Mouse (Mus musculus) macrophage (primary cell): ENCODE measurements around the gene Ak1. TPM values are rescaled to one million over a fixed set of nuclear protein-coding genes. Genes with fewer than 3 reads are reported as not detected.

Source experiments
- H3K27ac ChIP-seq: fragments of 350-480 bp; formaldehyde crosslinking; 2 replicates; pipeline ENCODE4 v1.9.0; 2021
- H3K36me3 ChIP-seq: fragments of 350-480 bp; formaldehyde crosslinking; 2 replicates; pipeline ENCODE4 v1.9.0; 2021; ENCODE audit errors: inconsistent target
- H3K4me3 ChIP-seq: fragments of 350-480 bp; formaldehyde crosslinking; 2 replicates; pipeline ENCODE4 v1.9.0; 2021; ENCODE audit errors: inconsistent target
- H3K79me2 ChIP-seq: fragments of 350-480 bp; formaldehyde crosslinking; 2 replicates; pipeline ENCODE4 v1.9.0; 2021; ENCODE audit errors: inconsistent target
- WGBS: methylation state at CpG from one replicate; pipeline ENCODE4 v1.1.7; 2026; ENCODE audit warnings: inconsistent platforms; ENCODE audit not compliant: missing documents; 5-methylcytosine and 5-hydroxymethylcytosine counted together
- polyA plus RNA-seq: library from polyadenylated mRNA; stranded (reverse); fragments of 250-400 nt; gene quantifications from 3 replicates; pipeline ENCODE4 v1.2.4, GENCODE M21; 2018; ENCODE audit warnings: inconsistent platforms

Gene Ak1
- polyA plus RNA-seq, 1 experiment from 2014 or later: 3.0 TPM

DNA sequence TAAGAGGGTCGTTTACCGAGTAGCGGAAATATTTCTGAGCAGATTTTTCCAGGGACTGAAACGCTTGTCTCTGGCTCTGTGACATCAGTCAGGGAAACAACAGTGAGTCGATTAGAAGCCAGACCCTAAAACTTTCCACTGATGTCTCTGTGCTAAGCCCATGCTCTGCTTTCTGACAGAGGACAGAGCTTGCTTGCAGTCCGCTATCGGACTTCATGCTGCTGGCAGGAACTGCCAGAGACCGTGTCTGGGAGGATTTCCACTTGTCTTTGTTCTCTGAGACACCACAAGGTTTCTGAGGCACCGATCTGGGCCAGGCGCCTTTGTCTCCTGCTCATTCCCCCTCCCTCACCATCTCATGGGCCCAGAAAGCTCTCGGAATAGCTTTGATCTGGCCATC, 46.2 kb downstream of the Ak1 start:
- H3K27ac ChIP-seq: no peak overlapping the region
- 90% methylated on average over 11 of the region's 11 CpGs for WGBS

DNA sequence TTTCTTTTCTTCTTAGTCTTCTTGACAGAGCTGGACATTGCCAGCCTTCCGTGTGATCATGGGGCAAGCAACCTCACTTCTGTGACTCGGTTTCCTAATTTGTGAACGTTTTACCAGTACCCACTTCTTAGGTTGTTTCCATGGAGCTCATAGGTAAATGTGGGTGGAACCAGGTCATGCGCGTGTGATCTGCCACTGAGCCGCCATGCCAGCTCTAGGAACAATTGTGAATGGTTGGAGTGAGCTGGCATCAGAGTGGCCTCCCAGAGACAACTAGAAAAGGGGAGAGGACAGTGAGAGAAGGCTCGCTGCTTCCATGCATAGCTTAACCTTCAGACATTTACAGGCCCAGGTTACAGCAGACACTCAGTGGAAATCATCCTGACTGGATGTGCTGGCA, 46.6 kb downstream of the Ak1 start:
- no peak overlapping the region for H3K27ac ChIP-seq
- 97% methylated on average over 7 of the region's 7 CpGs for WGBS
- H3K4me3 ChIP-seq: no peak overlapping the region
- H3K36me3 ChIP-seq: peaks cover 13% of the 10 kb centered on the region; the same call in 1 of the 2 replicates
- H3K79me2 ChIP-seq: no peaks in the 10 kb centered on the region

More for the DNA sequence above, 46.2 kb downstream of the Ak1 start:
- Histone ChIP-seq H3K79me2 (no peaks in the 10 kb centered on the region), H3K36me3 (peaks cover 9% of the 10 kb centered on the region; the same call in 1 of the 2 replicates), H3K4me3 (no peak overlapping the region)

- Histone ChIP-seq H3K36me3 (peaks cover 22% of the 10 kb centered on the region; the same call in 1 of the 2 replicates), H3K27ac (no peak overlapping the region), H3K79me2 (no peaks in the 10 kb centered on the region), H3K4me3 (no peak overlapping the region)
- WGBS: 93% methylated on average over 3 of the region's 3 CpGs
These were observed 48.3 kb downstream of the Ak1 start for GRCm38 (mm10) chr2:32669876-32670275.

GRCm38 (mm10) chr2:32671147-32671546, 49.6 kb downstream of the Ak1 start:
- H3K79me2 ChIP-seq: no peaks in the 10 kb centered on the region
- no peak overlapping the region for H3K27ac ChIP-seq
- no peak overlapping the region for H3K4me3 ChIP-seq
- H3K36me3 ChIP-seq: peaks cover 28% of the 10 kb centered on the region; the same call in 1 of the 2 replicates
- 90% methylated on average over 8 of the region's 9 CpGs for WGBS

DNA sequence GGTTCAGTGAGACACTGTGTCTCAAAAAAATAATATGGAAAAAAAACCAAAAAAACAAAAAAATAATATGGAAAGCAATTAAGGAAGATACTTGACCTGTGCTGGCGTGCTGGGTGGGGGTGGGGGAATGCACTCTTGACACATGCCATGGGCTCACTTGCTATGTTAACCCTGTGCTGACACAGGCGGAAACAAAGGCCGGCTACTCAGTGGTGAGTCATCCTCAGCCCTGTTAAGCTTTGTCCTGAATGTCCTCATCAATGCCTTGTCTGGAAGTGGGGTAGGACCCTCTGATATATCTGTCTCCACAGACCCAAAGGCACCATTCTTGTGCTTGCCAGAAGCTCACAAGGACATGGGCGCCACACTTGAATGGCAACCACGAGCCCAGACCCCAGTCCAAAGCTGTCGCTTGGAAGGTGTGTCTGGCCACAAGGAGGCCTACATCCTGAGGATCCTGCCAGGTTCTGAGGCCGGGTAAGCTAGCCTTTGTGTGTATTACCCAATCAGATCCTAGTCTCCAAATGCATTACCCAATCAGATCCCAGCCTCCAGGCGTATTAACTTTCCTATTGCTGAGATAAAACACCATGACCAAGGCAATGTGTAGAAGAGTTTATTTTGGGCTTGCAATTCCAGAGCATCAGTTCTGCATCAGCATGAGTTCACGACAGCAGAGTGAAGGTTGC, 50.5 kb downstream of the Ak1 start:
- WGBS: 79% methylated on average over 9 of the region's 9 CpGs
- Histone ChIP-seq H3K27ac (no peak overlapping the region), H3K36me3 (peaks cover 28% of the 10 kb centered on the region; the same call in 1 of the 2 replicates), H3K4me3 (no peak overlapping the region), H3K79me2 (no peaks in the 10 kb centered on the region)

DNA sequence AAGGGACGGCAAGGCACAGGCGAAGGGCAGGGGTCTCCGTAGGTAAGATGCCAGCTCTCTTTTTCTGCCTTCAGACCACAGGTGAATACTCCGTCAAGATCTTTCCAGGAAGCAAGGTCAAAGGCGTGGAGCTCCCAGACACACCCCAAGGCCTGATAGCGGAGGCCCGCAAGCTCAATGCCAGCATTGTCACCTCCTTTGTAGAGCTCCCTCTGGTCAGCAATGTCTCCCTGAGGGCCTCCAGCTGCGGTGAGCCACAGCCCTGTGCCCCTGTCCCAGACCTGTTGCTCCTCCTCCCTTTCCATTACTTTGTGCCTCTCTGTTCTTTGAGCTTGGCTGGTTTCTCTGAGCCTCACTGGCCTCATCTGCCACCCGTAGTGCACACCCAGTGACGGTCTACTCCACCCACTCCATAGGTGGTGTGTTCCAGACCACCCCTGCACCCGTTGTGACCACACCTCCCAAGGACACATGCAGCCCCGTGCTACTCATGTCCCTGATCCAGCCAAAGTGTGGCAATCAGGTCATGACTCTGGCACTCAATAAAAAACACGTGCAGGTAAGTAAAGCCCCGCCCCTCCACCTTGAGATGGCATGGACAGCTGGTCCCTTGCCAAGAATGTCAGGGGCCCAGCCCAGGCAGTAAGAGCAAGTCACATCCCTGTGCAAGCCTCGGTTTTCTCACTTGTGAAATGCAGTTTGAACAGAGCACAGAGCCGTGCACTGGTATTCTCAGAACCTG, 51.8 kb downstream of the Ak1 start:
- H3K79me2 ChIP-seq: no peaks in the 10 kb centered on the region
- 94% methylated on average over 16 of the region's 16 CpGs for WGBS
- no peak overlapping the region for H3K27ac ChIP-seq
- H3K36me3 ChIP-seq: peaks cover 39% of the 10 kb centered on the region; the same call in 1 of the 2 replicates
- no peak overlapping the region for H3K4me3 ChIP-seq

GRCm38 (mm10) chr2:32676821-32677220, 55.3 kb downstream of the Ak1 start:
- no peak overlapping the region for H3K4me3 ChIP-seq
- no peaks in the 10 kb centered on the region for H3K79me2 ChIP-seq
- peaks cover 45% of the 10 kb centered on the region; the same call in 1 of the 2 replicates for H3K36me3 ChIP-seq
- no peak overlapping the region for H3K27ac ChIP-seq
- WGBS: 90% methylated on average over 3 of the region's 3 CpGs

DNA sequence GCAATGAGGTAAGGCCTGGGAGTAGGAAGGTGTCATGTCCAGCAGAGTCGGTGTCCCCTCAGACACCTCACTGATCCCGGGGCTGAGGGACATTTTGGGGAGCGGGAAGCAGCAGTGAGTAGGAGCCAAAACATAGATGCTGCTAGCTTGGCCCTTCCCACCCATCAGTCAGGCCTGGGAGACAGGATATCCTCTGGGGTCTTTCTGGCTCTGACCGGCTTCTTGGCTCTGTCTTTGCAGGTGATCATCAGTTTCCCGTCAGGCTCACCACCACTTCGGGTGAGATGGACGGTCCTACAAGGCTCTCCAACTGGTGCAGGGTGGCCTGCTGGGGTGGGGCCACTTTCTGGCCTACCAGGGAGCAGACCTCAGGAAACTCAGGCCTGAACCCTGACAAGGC, 56.1 kb downstream of the Ak1 start:
- H3K27ac ChIP-seq: no peak overlapping the region
- no peaks in the 10 kb centered on the region for H3K79me2 ChIP-seq
- 93% methylated on average over 7 of the region's 7 CpGs for WGBS
- H3K4me3 ChIP-seq: no peak overlapping the region
- H3K36me3 ChIP-seq: peaks cover 41% of the 10 kb centered on the region; the same call in 1 of the 2 replicates

GRCm38 (mm10) chr2:32680051-32680451, 58.5 kb downstream of the Ak1 start:
- Histone ChIP-seq H3K79me2 (no peaks in the 10 kb centered on the region), H3K4me3 (no peak overlapping the region), H3K27ac (no peak overlapping the region), H3K36me3 (peaks cover 27% of the 10 kb centered on the region; the same call in 1 of the 2 replicates)
- WGBS: 86% methylated on average over 7 of the region's 7 CpGs

- 87% methylated on average over 19 of the region's 19 CpGs for WGBS
- peaks cover 23% of the 10 kb centered on the region; the same call in 1 of the 2 replicates for H3K36me3 ChIP-seq
- H3K4me3 ChIP-seq: no peak overlapping the region
- H3K27ac ChIP-seq: no peak overlapping the region
- no peaks in the 10 kb centered on the region for H3K79me2 ChIP-seq
These were observed 59.5 kb downstream of the Ak1 start for GRCm38 (mm10) chr2:32680961-32681650.

DNA sequence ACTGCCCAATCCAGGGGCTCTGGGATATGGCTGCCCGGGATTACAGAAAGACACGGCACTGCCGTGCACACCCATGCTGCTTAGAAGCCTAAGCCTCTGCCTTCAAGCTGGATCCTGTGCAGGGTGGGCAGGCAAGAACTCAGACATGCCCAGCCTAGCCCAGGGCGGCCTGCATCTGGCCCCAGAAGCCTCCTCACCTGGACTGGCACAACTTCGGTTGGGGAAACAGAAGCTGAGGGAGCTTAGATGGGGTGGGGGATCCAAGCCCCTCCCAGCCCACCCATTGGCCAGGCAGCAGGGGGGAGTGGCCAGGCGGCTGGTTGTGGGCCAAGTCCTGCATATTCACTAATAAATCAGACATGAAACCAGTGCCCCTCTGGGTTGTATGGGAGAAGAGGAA, 60.2 kb downstream of the Ak1 start:
- no peaks in the 10 kb centered on the region for H3K79me2 ChIP-seq
- peaks cover 27% of the 10 kb centered on the region; the same call in 1 of the 2 replicates for H3K36me3 ChIP-seq
- WGBS: 76% methylated on average over 6 of the region's 6 CpGs
- no peak overlapping the region for H3K4me3 ChIP-seq
- no peak overlapping the region for H3K27ac ChIP-seq

DNA sequence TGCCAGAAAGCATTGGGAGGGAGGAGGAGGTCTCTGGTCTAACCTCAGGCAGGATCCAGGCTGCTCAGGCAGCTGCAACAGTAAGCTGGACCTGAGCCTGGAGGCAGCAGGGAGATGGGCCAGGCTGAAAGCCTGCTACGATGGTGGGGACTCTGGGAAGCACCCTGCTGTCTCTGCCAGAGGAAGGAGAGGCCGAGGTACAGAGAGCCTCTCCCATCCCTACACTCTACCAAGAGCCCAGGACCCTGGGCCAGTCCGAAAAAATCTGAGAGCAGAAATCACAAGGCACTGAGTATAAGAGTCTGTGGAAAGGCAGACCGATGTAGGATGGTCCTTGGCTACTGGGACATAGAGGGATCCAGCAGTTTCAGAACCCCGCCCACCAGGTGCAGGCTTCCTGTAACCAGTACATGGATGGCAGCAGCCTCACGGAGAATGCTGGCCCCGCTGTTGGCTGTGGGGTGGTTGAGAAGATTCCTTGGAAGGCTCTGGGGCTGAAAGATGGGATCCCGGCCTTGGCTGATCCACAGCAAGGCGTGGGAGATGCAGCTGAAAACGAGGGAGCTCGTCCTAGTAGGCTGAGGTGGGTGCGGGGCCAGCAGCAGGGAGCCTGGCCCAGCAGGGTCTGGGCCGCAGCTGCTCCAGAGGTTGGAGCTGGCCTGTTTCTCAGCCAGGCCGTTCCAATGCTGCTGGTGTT, 61.3 kb downstream of the Ak1 start:
- Histone ChIP-seq H3K79me2 (no peaks in the 10 kb centered on the region), H3K27ac (no peak overlapping the region), H3K36me3 (peaks cover 20% of the 10 kb centered on the region; the same call in 1 of the 2 replicates), H3K4me3 (no peak overlapping the region)
- WGBS: 90% methylated on average over 14 of the region's 14 CpGs

DNA sequence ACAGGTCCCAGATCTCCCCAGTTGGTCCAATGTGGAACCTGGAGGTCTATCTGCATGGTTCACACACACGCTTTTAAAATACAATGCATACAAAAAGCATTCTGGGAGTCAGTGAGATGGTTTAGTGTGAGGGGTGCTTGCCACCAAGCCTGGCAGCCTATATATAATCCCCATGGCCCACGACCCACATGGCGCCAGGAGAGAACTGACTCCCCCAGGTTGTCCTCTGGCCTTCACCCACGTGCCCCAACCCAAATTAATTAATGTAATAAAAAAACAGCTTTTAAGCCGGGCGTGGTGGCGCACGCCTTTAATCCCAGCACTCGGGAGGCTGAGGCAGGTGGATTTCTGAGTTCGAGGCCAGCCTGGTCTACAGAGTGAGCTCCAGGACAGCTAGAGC, 62.1 kb downstream of the Ak1 start:
- H3K4me3 ChIP-seq: no peak overlapping the region
- H3K36me3 ChIP-seq: peaks cover 12% of the 10 kb centered on the region; the same call in 1 of the 2 replicates
- 95% methylated on average over 10 of the region's 10 CpGs for WGBS

More for the DNA sequence above, 62.1 kb downstream of the Ak1 start:
- Histone ChIP-seq H3K27ac (no peak overlapping the region), H3K79me2 (no peaks in the 10 kb centered on the region)
